Mouse (Mus musculus) forebrain, embryonic 13.5 days (tissue): ENCODE data around the gene Uqcc1. TPM values are rescaled to one million over a fixed set of nuclear protein-coding genes. Genes with fewer than 3 reads are reported as not detected.
A peak's percentile ranks its signal among the peaks of the same experiment; 100 is the strongest.
"Not testable (repeated sequence)": the region's sequence is repeated elsewhere in the genome, so short reads cannot be mapped to it uniquely, and the experiment has no call there.

ENCODE experiments used
- ATAC-seq: fragments of 200-750 bp; cut with Nextera tagmentation; 2 replicates; pipeline ENCODE4 v1.8.0; 2017
- H3K27ac ChIP-seq: fragments of 300-500 bp; sonication (generic); 2 replicates; pipeline ENCODE4 v1.5.1; 2015; ENCODE audit warnings: inconsistent platforms, mild to moderate bottlenecking, moderate library complexity
- H3K27me3 ChIP-seq: fragments of 300-500 bp; sonication (generic); 2 replicates; pipeline ENCODE4 v1.6.1; 2015; ENCODE audit warnings: mild to moderate bottlenecking, inconsistent platforms
- H3K36me3 ChIP-seq: fragments of 300-500 bp; sonication (generic); 2 replicates; pipeline ENCODE4 v1.6.1; 2015; ENCODE audit warnings: mild to moderate bottlenecking, inconsistent platforms; ENCODE audit not compliant: poor library complexity, severe bottlenecking
- H3K4me1 ChIP-seq: fragments of 300-500 bp; sonication (generic); 2 replicates; pipeline ENCODE4 v1.6.1; 2015; ENCODE audit warnings: inconsistent platforms
- H3K4me2 ChIP-seq: fragments of 300-500 bp; sonication (generic); 2 replicates; pipeline ENCODE4 v1.6.1; 2015; ENCODE audit warnings: inconsistent platforms, mild to moderate bottlenecking, moderate library complexity
- H3K4me3 ChIP-seq: fragments of 300-500 bp; sonication (generic); 2 replicates; pipeline ENCODE4 v1.5.1; 2015; ENCODE audit warnings: mild to moderate bottlenecking, inconsistent platforms
- H3K9ac ChIP-seq: fragments of 300-500 bp; sonication (generic); 2 replicates; pipeline ENCODE4 v1.6.1; 2015; ENCODE audit warnings: mild to moderate bottlenecking, inconsistent platforms
- H3K9me3 ChIP-seq: fragments of 300-500 bp; sonication (generic); replicated peaks from 2 replicates; pipeline ENCODE4 v1.6.1; 2016; ENCODE audit warnings: inconsistent platforms
- WGBS: fragments of 180-500 bp; shearing (Covaris S2); methylation state at CpG from one replicate; pipeline ENCODE4 v1.1.7; 2015; 5-methylcytosine and 5-hydroxymethylcytosine counted together
- polyA plus RNA-seq: library from polyadenylated mRNA; unstranded; fragments of >200 nt; fragmentation: Nextera tagmentation; extraction: Ambion mirVana; gene quantifications from 2 replicates; pipeline ENCODE4 v1.2.1, GENCODE M21; 2015

Gene Uqcc1
- polyA plus RNA-seq, 1 experiment from 2014 or later, result 69.9 TPM

- peak; percentile 33; the same call in 1 of the 2 replicates for ATAC-seq
- 4% methylated on average over 4 of the region's 4 CpGs for WGBS
- H3K9ac ChIP-seq, result no peak overlapping the region
- no peak overlapping the region for H3K27ac ChIP-seq
- no peak overlapping the region for H3K4me2 ChIP-seq
- no peaks in the 10 kb centered on the region for H3K36me3 ChIP-seq
- H3K4me1 ChIP-seq, result peaks cover 45% of the 10 kb centered on the region
- no peaks in the 10 kb centered on the region for H3K9me3 ChIP-seq
- H3K4me3 ChIP-seq, result no peak overlapping the region
- H3K27me3 ChIP-seq, result no peaks in the 10 kb centered on the region
Measured at GRCm38 (mm10) chr2:155946499-155946898, 16.4 kb upstream of the Uqcc1 start.

GRCm38 (mm10) chr2:155946069-155946468 is 16.0 kb upstream of the Uqcc1 start:
- H3K27me3 ChIP-seq, result no peaks in the 10 kb centered on the region
- H3K4me2 ChIP-seq, result no peak overlapping the region
- no peaks in the 10 kb centered on the region for H3K36me3 ChIP-seq
- ATAC-seq, result peak; percentile 33; the same call in 1 of the 2 replicates
- 3% methylated on average over 7 of the region's 7 CpGs for WGBS
- H3K9me3 ChIP-seq, result no peaks in the 10 kb centered on the region
- no peak overlapping the region for H3K4me3 ChIP-seq
- H3K4me1 ChIP-seq, result peaks cover 45% of the 10 kb centered on the region
- H3K9ac ChIP-seq, result no peak overlapping the region
- no peak overlapping the region for H3K27ac ChIP-seq

- Histone ChIP-seq H3K4me2 (no peak overlapping the region), H3K9me3 (no peaks in the 10 kb centered on the region), H3K27me3 (no peaks in the 10 kb centered on the region), H3K4me1 (peaks cover 45% of the 10 kb centered on the region), H3K9ac (no peak overlapping the region), H3K4me3 (no peak overlapping the region), H3K36me3 (no peaks in the 10 kb centered on the region), H3K27ac (no peak overlapping the region)
- 42% methylated on average over 5 of the region's 5 CpGs for WGBS
- peak; percentile 27; the same call in 1 of the 2 replicates for ATAC-seq
Measured at GRCm38 (mm10) chr2:155945580-155945979, 15.5 kb upstream of the Uqcc1 start.

- 0 out of 2 replicates have a peak within 1 kb of the TSS, but pooled peaks have one; percentile 12 for H3K4me3 ChIP-seq
- no peaks in the 10 kb centered on the region for H3K9me3 ChIP-seq
- H3K36me3 ChIP-seq, result no peaks in the 10 kb centered on the region
- H3K27ac ChIP-seq, result peak within 1 kb of the TSS; percentile 12; the same call in 1 of the 2 replicates
- H3K27me3 ChIP-seq, result no peaks in the 10 kb centered on the region
- no peak for ATAC-seq
- H3K4me1 ChIP-seq, result peaks cover 45% of the 10 kb centered on the region
- peak within 1 kb of the TSS; percentile 41 for H3K9ac ChIP-seq
- peak within 1 kb of the TSS; percentile 51 for H3K4me2 ChIP-seq
- 20% methylated on average over 13 of the region's 13 CpGs for WGBS
Measured at GRCm38 (mm10) chr2:155945124-155945523, 15.0 kb upstream of the Uqcc1 start, which contains the start of gene Gdf5. Gdf5 (minus strand) TSS chr2:155945367.

- H3K9ac ChIP-seq, result peak overlapping the region; percentile 41
- no peaks in the 10 kb centered on the region for H3K36me3 ChIP-seq
- WGBS, result 79% methylated on average over 4 of the region's 4 CpGs
- H3K9me3 ChIP-seq, result no peaks in the 10 kb centered on the region
- H3K4me3 ChIP-seq, result 0 out of 2 replicates have a peak overlapping the region, but pooled peaks have one; percentile 12
- ATAC-seq, result no peak
- peaks cover 43% of the 10 kb centered on the region for H3K4me1 ChIP-seq
- peak overlapping the region; percentile 32 for H3K4me2 ChIP-seq
- H3K27ac ChIP-seq, result peak overlapping the region; percentile 12; the same call in 1 of the 2 replicates
- no peaks in the 10 kb centered on the region for H3K27me3 ChIP-seq
Measured at GRCm38 (mm10) chr2:155944685-155945084, 14.6 kb upstream of the Uqcc1 start.

GRCm38 (mm10) chr2:155943463-155943862 is 13.4 kb upstream of the Uqcc1 start:
- Histone ChIP-seq H3K27ac (no peak overlapping the region; the same call in 1 of the 2 replicates), H3K9ac (peak overlapping the region; percentile 17; the same call in 1 of the 2 replicates), H3K9me3 (no peaks in the 10 kb centered on the region), H3K4me1 (peaks cover 34% of the 10 kb centered on the region), H3K27me3 (no peaks in the 10 kb centered on the region), H3K4me3 (peak overlapping the region; percentile 20; the same call in 1 of the 2 replicates), H3K4me2 (peak overlapping the region; percentile 51), H3K36me3 (no peaks in the 10 kb centered on the region)
- under 1% methylated on average over 8 of the region's 8 CpGs for WGBS
- ATAC-seq, result no peak

- Histone ChIP-seq H3K36me3 (no peaks in the 10 kb centered on the region), H3K27ac (no peak overlapping the region), H3K4me2 (no peak overlapping the region), H3K4me1 (peaks cover 28% of the 10 kb centered on the region), H3K9me3 (no peaks in the 10 kb centered on the region), H3K9ac (no peak overlapping the region), H3K4me3 (no peak overlapping the region), H3K27me3 (no peaks in the 10 kb centered on the region)
- WGBS, result 94% methylated on average over 40 of the region's 40 CpGs
- no peak for ATAC-seq
Measured at GRCm38 (mm10) chr2:155941697-155942442, 11.8 kb upstream of the Uqcc1 start.

GRCm38 (mm10) chr2:155940681-155941080 is 10.6 kb upstream of the Uqcc1 start, which contains the start of gene Gm15557:
Gm15557 (plus strand) TSS chr2:155940728.
- no peaks in the 10 kb centered on the region for H3K36me3 ChIP-seq
- no peaks in the 10 kb centered on the region for H3K9me3 ChIP-seq
- H3K4me1 ChIP-seq, result peaks cover 28% of the 10 kb centered on the region
- H3K4me3 ChIP-seq, result no peak within 1 kb of the TSS
- no peak within 1 kb of the TSS for H3K27ac ChIP-seq
- no peaks in the 10 kb centered on the region for H3K27me3 ChIP-seq
- no peak for ATAC-seq
- H3K4me2 ChIP-seq, result no peak within 1 kb of the TSS
- no peak within 1 kb of the TSS for H3K9ac ChIP-seq
- WGBS, result 91% methylated on average over 3 of the region's 3 CpGs

GRCm38 (mm10) chr2:155939897-155940529 is 9.9 kb upstream of the Uqcc1 start:
- 78% methylated on average over 7 of the region's 7 CpGs for WGBS
- H3K4me3 ChIP-seq, result no peak overlapping the region
- H3K4me1 ChIP-seq, result peaks cover 21% of the 10 kb centered on the region
- H3K9ac ChIP-seq, result no peak overlapping the region
- no peaks in the 10 kb centered on the region for H3K27me3 ChIP-seq
- H3K4me2 ChIP-seq, result no peak overlapping the region
- H3K9me3 ChIP-seq, result no peaks in the 10 kb centered on the region
- no peak for ATAC-seq
- H3K36me3 ChIP-seq, result no peaks in the 10 kb centered on the region
- no peak overlapping the region for H3K27ac ChIP-seq

GRCm38 (mm10) chr2:155928711-155929345 is 1.3 kb downstream of the Uqcc1 start:
- Histone ChIP-seq H3K27ac (no peak overlapping the region), H3K9me3 (no peaks in the 10 kb centered on the region), H3K4me1 (peaks cover 21% of the 10 kb centered on the region), H3K36me3 (peaks cover 13% of the 10 kb centered on the region; the same call in 1 of the 2 replicates), H3K4me3 (peak overlapping the region; percentile 70), H3K4me2 (peak overlapping the region; percentile 76), H3K9ac (peak overlapping the region; percentile 26; the same call in 1 of the 2 replicates), H3K27me3 (no peaks in the 10 kb centered on the region)
- 75% methylated on average over 7 of the region's 7 CpGs for WGBS
- no peak for ATAC-seq

- H3K27ac ChIP-seq, H3K4me3 ChIP-seq, H3K27me3 ChIP-seq, ATAC-seq, H3K9me3 ChIP-seq, H3K9ac ChIP-seq, H3K4me2 ChIP-seq: not testable (repeated sequence)
- 97% methylated on average over 6 of the region's 6 CpGs for WGBS
- Histone ChIP-seq H3K4me1 (peaks cover 15% of the 10 kb centered on the region), H3K36me3 (peaks cover 20% of the 10 kb centered on the region; the same call in 1 of the 2 replicates)
Measured at GRCm38 (mm10) chr2:155925213-155925612, 4.9 kb downstream of the Uqcc1 start.

GRCm38 (mm10) chr2:155923143-155923542 is 7.0 kb downstream of the Uqcc1 start:
- no peak overlapping the region for H3K27ac ChIP-seq
- H3K4me1 ChIP-seq, result 0 out of 2 replicates have a peak, but pooled peaks cover under 1% of the 10 kb centered on the region
- H3K4me3 ChIP-seq, result no peak overlapping the region
- no peaks in the 10 kb centered on the region for H3K27me3 ChIP-seq
- ATAC-seq, result no peak
- peaks cover 30% of the 10 kb centered on the region for H3K36me3 ChIP-seq
- H3K9me3 ChIP-seq, result no peaks in the 10 kb centered on the region
- H3K4me2 ChIP-seq, result no peak overlapping the region
- 97% methylated on average over 7 of the region's 7 CpGs for WGBS
- no peak overlapping the region for H3K9ac ChIP-seq
